Mouse (Mus musculus): ENCODE measurements around the gene Fads2. TPM values are rescaled to one million over a fixed set of nuclear protein-coding genes. Genes with fewer than 3 reads are reported as not detected.
"Not testable (repeated sequence)": the region's sequence is repeated elsewhere in the genome, so short reads cannot be mapped to it uniquely, and the experiment has no call there.

Fads2 gene
- 163 and 165 TPM in 2 replicates for polyA plus RNA-seq (2015; fragmentation: Nextera tagmentation; extraction: Ambion mirVana)

DNA sequence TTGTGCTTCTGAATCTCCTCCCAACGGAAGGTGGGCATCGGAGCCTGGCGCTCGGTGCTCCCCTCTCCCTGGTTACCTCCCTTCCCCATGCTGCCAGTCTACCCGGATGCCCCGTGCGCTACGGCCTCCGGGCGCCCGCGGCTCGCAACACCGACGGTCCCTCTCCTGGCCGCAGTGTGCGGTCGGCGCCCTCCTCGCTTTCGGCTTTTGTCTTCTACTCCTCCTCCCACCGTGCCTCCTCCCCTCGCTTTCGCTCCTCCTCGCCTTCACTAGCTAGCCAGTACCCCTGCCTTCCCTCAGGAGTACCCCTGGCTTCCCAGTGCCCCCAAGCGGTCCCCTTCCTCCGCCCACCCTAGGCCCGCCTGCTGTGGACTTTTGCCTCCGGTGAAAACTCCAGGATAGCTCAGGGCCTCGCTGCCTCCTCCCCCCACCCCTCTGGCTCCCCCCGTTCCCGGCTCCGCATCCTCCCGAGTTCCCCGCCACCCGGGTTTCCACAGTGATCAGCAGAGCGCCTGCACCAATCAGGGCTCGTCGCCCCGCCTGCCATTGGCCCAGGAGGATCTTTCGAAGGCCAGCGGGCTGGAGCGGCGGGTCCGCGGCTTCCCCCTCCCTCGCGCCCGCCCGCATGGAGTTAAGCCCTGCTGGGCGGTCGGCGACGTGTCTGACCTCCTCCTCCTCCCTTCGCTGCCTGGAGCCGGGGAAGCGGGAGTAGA, at the start of gene Fads2:
Fads2 (minus strand) TSS at position 406 of the 713 bp plus-strand sequence.
- no peaks in the 10 kb centered on the region for H3K36me3 ChIP-seq
- H3K4me1 ChIP-seq, result peaks cover 45% of the 10 kb centered on the region
- H3K9me3 ChIP-seq (replicated peaks), result no peaks in the 10 kb centered on the region
- peak within 1 kb of the TSS; percentile 93 for H3K27ac ChIP-seq (replicated peaks)
- peak within 1 kb of the TSS; percentile 85 for H3K4me2 ChIP-seq
- H3K4me3 ChIP-seq (replicated peaks), result peak within 1 kb of the TSS; percentile 79
- peak; percentile 95 for ATAC-seq (ENCODE audit: low FRiP score)
- WGBS, result 1% methylated on average over 54 of the region's 57 CpGs
- H3K9ac ChIP-seq (replicated peaks), result peak within 1 kb of the TSS; percentile 85
- H3K27me3 ChIP-seq (replicated peaks), result no peaks in the 10 kb centered on the region

DNA sequence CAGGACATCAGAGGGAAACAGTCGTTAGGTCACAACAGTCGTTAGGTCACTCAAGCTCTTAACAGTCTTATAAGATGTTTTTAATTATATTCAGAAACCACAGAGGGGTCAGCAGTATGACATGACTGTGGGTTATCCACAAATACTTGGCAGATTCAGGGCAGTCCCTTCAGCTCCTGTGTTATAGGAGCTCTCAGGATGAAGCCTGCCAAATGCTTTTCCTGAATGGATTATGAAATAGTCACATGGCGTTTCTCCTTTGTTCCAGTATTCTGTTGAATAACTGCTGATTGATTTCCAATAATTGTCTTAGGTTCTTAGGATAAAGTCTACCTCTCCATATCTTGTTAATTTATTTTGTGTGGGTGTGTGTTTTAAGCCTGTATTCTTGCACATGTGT, 47.6 kb upstream of the Fads2 start:
- Histone ChIP-seq H3K4me2 (no peak overlapping the region), H3K9ac (replicated peaks) (no peak overlapping the region), H3K27me3 (replicated peaks) (no peaks in the 10 kb centered on the region), H3K9me3 (replicated peaks) (no peaks in the 10 kb centered on the region), H3K4me1 (no peaks in the 10 kb centered on the region), H3K4me3 (replicated peaks) (no peak overlapping the region), H3K27ac (replicated peaks) (no peak overlapping the region), H3K36me3 (no peaks in the 10 kb centered on the region)
- 82% methylated on average over 3 of the region's 3 CpGs for WGBS
- no peak for ATAC-seq (ENCODE audit: low FRiP score)

DNA sequence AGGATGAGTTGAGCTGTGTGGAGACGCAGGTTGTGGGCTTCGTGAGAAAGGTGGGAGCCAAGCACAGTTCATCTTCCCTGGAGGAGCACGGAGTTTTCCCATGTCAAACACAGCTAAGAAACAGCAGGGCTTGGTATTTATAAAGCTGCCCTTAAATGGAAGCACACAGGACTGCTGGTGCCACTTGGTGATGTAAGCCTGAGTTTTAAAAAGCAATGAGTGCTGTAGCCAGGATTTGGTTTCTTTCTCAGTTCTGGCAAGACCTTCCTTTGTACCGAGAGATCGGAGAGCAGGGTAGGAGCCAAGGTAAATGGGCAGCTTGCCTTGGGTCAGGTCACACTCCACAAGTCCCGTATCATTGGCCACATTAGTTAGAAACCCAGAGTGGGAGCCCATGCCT, 47.0 kb upstream of the Fads2 start:
- H3K27me3 ChIP-seq (replicated peaks), result no peaks in the 10 kb centered on the region
- no peaks in the 10 kb centered on the region for H3K9me3 ChIP-seq (replicated peaks)
- WGBS, result 87% methylated on average over 6 of the region's 6 CpGs
- H3K4me1 ChIP-seq, result no peaks in the 10 kb centered on the region
- H3K4me2 ChIP-seq, result no peak overlapping the region
- no peaks in the 10 kb centered on the region for H3K36me3 ChIP-seq
- H3K4me3 ChIP-seq (replicated peaks), result no peak overlapping the region
- H3K9ac ChIP-seq (replicated peaks), result no peak overlapping the region
- no peak overlapping the region for H3K27ac ChIP-seq (replicated peaks)
- ATAC-seq (ENCODE audit: low FRiP score), result no peak

DNA sequence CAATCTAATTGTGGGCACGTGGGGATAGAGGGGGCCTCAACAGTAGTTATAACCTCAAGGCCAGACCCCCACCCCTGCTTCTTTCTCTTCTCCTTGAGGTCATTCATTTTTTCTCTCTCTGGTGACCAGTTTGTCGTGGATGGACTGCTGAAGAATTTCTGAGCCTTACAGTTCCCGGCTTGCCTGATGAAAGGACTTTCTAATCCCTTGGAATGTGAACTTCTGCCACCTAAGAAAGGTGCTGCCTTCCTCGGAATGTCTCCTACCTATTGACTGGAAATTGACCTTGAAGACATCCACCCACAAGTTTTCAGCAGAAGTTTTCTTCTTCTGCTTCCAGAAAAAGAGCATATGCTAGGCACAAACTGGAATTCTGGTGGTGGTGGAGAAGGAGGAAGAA, 42.9 kb upstream of the Fads2 start:
- H3K9ac ChIP-seq (replicated peaks), result no peak overlapping the region
- 69% methylated on average over 4 of the region's 4 CpGs for WGBS
- H3K4me1 ChIP-seq, result no peaks in the 10 kb centered on the region
- no peak overlapping the region for H3K4me3 ChIP-seq (replicated peaks)
- H3K9me3 ChIP-seq (replicated peaks), result no peaks in the 10 kb centered on the region
- H3K4me2 ChIP-seq, result no peak overlapping the region
- no peaks in the 10 kb centered on the region for H3K27me3 ChIP-seq (replicated peaks)
- no peaks in the 10 kb centered on the region for H3K36me3 ChIP-seq
- ATAC-seq (ENCODE audit: low FRiP score), result no peak
- no peak overlapping the region for H3K27ac ChIP-seq (replicated peaks)

DNA sequence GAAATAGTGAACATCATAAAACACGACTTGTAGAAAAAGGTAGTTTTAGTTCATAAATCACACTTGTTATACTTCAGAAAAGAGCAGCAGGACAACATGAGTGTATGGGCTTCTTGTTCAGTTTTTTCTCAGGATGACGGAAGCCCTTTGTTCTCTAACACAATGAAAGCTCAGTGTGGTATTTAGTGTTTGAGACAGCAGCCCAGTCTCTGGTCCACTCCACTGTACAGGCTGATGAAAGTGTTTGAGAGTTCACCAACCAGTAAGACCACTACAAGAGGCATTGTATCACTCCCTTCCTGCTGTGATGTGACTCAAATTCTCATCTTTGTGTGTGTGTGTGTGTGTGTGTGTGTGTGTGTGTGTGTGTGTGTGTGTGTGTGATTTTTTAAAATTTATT, 42.1 kb upstream of the Fads2 start:
- no peaks in the 10 kb centered on the region for H3K9me3 ChIP-seq (replicated peaks)
- H3K4me2 ChIP-seq, result no peak overlapping the region
- H3K27me3 ChIP-seq (replicated peaks), result no peaks in the 10 kb centered on the region
- ATAC-seq (ENCODE audit: low FRiP score), result no peak
- no peaks in the 10 kb centered on the region for H3K4me1 ChIP-seq
- H3K9ac ChIP-seq (replicated peaks), result no peak overlapping the region
- H3K4me3 ChIP-seq (replicated peaks), result no peak overlapping the region
- no peak overlapping the region for H3K27ac ChIP-seq (replicated peaks)
- 11% methylated on average over 2 of the region's 2 CpGs for WGBS
- no peaks in the 10 kb centered on the region for H3K36me3 ChIP-seq

DNA sequence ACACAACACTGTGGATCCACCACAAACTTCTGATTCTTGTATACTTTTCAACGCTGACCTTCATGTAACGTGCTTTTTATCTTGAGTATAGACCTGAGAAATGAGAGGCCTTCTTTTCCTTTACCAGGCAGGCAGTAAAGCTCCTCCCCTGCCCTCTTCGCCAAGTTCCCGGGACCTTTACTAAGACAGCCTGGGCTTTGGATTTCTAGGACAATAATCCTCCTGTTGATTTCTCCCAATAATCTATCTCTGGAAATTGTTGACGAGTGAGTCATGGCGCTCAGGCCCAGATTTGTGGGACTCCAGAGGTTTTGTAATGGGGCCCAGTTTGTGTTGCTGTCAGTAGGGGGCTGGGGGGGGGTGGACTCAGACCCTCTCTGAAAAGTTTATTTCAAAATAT, 38.2 kb upstream of the Fads2 start:
- H3K27me3 ChIP-seq (replicated peaks), result no peaks in the 10 kb centered on the region
- no peak overlapping the region for H3K4me2 ChIP-seq
- H3K4me1 ChIP-seq, result 0 out of 2 replicates have a peak, but pooled peaks cover 2% of the 10 kb centered on the region
- no peak overlapping the region for H3K27ac ChIP-seq (replicated peaks)
- WGBS, result 89% methylated on average over 6 of the region's 6 CpGs
- no peak overlapping the region for H3K9ac ChIP-seq (replicated peaks)
- H3K9me3 ChIP-seq (replicated peaks), result no peaks in the 10 kb centered on the region
- ATAC-seq (ENCODE audit: low FRiP score), result no peak
- no peaks in the 10 kb centered on the region for H3K36me3 ChIP-seq
- H3K4me3 ChIP-seq (replicated peaks), result no peak overlapping the region

DNA sequence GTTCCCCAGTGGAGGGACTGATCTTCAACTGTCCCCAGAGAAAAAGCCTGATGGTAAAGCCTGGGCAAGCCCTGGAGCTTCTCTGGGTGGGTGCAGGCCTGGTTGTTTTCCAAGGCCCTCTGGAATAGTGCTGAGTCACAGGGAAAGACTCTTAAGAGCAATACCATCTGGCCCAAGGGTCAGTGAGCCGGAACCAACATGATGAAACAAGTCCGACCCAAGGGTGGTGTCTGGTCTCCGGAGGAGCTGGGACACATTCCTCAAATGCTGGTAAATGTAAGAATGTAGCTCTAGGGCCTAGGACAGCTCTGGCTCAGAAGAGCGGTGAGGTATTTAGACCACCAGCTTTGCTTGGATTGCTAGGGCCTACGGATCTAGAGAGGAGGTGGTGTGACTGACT, 35.9 kb upstream of the Fads2 start:
- no peak for ATAC-seq (ENCODE audit: low FRiP score)
- 90% methylated on average over 5 of the region's 5 CpGs for WGBS

DNA sequence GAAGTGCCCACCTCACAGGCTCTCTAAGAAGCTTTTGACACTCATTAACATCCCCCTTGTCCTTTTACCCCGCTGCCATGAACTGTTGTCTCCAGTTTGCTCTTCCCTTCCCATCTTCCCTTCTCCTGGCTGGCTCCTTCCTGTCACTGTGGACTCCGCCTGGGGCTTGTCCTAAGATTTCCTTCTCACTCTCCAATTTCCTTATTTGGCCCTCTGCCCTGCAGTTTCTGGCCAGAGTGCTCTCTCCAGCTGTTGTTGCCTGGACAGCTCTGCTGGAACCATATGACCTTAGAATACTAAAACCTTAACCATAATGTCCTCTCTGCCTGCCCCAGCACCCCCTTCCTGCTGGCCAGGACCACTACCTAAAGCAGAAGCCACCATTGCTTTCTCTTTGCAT, 33.1 kb upstream of the Fads2 start:
- no peaks in the 10 kb centered on the region for H3K9me3 ChIP-seq (replicated peaks)
- WGBS, result 57% methylated on average over 2 of the region's 2 CpGs
- H3K9ac ChIP-seq (replicated peaks), result no peak overlapping the region
- no peak overlapping the region for H3K27ac ChIP-seq (replicated peaks)
- H3K4me3 ChIP-seq (replicated peaks), result no peak overlapping the region
- 0 out of 2 replicates have a peak, but pooled peaks cover 2% of the 10 kb centered on the region for H3K4me1 ChIP-seq
- no peak for ATAC-seq (ENCODE audit: low FRiP score)
- no peaks in the 10 kb centered on the region for H3K36me3 ChIP-seq
- no peak overlapping the region for H3K4me2 ChIP-seq
- no peaks in the 10 kb centered on the region for H3K27me3 ChIP-seq (replicated peaks)

More for the DNA sequence above, 35.9 kb upstream of the Fads2 start:
- no peak overlapping the region for H3K9ac ChIP-seq (replicated peaks)
- no peaks in the 10 kb centered on the region for H3K27me3 ChIP-seq (replicated peaks)
- H3K27ac ChIP-seq (replicated peaks), result no peak overlapping the region
- no peaks in the 10 kb centered on the region for H3K36me3 ChIP-seq
- no peak overlapping the region for H3K4me3 ChIP-seq (replicated peaks)
- H3K4me1 ChIP-seq, result 0 out of 2 replicates have a peak, but pooled peaks cover 2% of the 10 kb centered on the region
- H3K9me3 ChIP-seq (replicated peaks), result no peaks in the 10 kb centered on the region
- no peak overlapping the region for H3K4me2 ChIP-seq

DNA sequence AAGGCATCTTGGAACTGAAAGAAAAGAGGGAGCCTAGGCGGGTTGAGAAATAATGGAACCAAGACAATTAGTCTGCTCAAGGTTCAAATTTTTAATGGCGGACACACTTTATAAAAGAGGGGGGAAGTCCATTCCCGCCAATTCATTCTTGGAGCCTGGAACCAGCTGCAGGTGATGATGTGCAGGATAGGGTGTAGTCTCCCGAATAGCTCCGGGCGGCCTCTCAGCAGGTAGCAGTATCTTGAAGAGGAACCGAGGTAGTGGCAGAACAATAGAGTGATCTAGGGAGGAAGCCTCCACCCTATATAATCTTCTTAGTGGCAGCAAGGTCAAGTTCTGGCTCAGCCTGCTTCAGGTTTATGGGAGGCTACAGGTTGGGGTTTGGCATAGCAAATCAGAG, 28.0 kb upstream of the Fads2 start:
- not testable (repeated sequence) for H3K36me3 ChIP-seq; H3K4me3 ChIP-seq (replicated peaks); H3K4me2 ChIP-seq; H3K9me3 ChIP-seq (replicated peaks); H3K27ac ChIP-seq (replicated peaks); ATAC-seq (ENCODE audit: low FRiP score); H3K4me1 ChIP-seq; H3K27me3 ChIP-seq (replicated peaks); H3K9ac ChIP-seq (replicated peaks)
- WGBS, result 79% methylated on average over 7 of the region's 7 CpGs

DNA sequence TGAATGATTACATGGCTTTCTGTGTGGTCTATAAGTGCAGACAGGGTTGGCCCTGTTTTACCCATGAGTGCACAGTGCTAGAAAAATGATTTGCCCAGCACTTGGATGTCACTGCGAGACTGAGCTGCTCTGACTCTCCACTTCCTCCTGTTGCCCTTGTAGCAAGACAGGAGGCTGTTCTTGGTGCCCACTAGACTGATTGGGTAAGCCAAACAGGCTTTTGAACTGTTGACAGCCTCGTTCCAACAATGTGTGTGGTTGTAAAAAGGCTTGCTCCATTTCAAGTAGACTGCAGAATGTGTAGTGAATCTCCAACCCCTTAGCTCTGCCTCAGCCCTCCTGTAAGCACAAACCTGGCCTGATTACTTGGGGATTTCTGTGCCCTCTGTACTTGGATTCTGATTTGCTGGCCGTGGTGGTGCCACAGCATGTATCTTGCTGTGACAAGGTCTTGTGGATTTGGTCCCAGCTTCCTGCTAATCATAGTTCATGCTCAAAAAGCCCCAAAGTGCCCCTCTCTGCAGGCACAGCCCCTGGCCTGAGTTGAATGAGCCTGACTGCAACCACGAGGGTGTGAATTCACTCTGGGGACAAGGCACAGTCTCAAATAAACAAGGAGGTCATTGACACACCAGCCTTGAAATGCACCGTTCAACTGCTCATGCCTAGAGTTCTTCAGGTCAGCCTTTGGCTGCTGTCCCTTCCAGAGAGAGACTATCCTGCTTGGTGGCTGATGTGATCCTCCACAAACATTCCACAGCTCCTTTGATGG, 25.1 kb upstream of the Fads2 start:
- Histone ChIP-seq H3K27me3 (replicated peaks) (no peaks in the 10 kb centered on the region), H3K9ac (replicated peaks) (no peak overlapping the region), H3K4me2 (no peak overlapping the region), H3K27ac (replicated peaks) (no peak overlapping the region), H3K4me3 (replicated peaks) (no peak overlapping the region), H3K9me3 (replicated peaks) (no peaks in the 10 kb centered on the region), H3K36me3 (no peaks in the 10 kb centered on the region), H3K4me1 (no peaks in the 10 kb centered on the region)
- WGBS, result 47% methylated on average over 5 of the region's 5 CpGs
- ATAC-seq (ENCODE audit: low FRiP score), result no peak

DNA sequence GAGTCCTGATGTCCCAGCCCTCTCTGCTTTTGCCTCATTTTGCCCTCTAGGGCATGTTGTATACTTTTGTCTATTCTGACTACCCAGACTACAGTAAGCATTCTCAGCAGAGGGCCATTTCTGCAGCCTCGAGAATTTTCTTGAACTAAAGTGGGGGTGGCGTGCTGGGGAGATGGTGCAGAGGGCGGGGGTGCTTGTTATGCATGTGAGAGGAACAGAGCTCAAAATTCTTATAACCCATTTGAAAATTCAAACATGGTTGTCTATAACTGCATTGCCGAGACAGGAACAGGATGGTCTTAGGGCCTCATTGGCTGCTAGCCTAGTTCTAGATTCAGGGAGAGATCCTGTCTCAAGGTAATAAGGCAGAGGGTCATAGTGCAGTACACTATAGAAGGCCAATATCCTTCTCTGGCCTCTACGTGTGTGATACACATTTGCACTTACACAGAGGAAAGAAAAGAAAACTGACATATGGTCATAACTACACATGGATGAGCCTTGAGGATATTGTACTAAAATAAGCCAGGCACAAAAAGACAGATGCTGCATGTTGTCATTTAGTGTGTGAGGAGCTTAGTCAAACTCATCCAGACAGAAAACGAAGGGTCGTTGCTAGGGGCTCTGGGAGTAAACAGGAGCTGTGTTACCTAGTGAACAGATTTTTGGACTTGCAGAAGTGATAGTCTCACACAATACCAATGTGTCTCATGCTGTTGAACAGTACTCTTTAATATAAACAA, 22.5 kb upstream of the Fads2 start:
- WGBS, result 80% methylated on average over 7 of the region's 7 CpGs

More for the DNA sequence above, 22.5 kb upstream of the Fads2 start:
- Histone ChIP-seq H3K27ac (replicated peaks) (no peak overlapping the region), H3K27me3 (replicated peaks) (no peaks in the 10 kb centered on the region), H3K9ac (replicated peaks) (no peak overlapping the region), H3K4me2 (no peak overlapping the region), H3K9me3 (replicated peaks) (no peaks in the 10 kb centered on the region), H3K4me1 (no peaks in the 10 kb centered on the region), H3K36me3 (no peaks in the 10 kb centered on the region), H3K4me3 (replicated peaks) (no peak overlapping the region)
- no peak for ATAC-seq (ENCODE audit: low FRiP score)

Measured in neural tube, embryonic 15.5 days (tissue).